Mouse (Mus musculus): Measurements from ENCODE around the gene Cyp20a1. TPM values are rescaled to one million over a fixed set of nuclear protein-coding genes. Genes with fewer than 3 reads are reported as not detected.

The Cyp20a1 gene
- 10 to 100 TPM; 25.7 to 31.5 TPM for total RNA-seq (2021)
- long read RNA-seq, experiment 1, transcript Cyp20a1-201 (13 exons, 2,223 nt) = major isoform, 9 of 10 reads
- long read RNA-seq, experiment 1, partial matches to known transcripts = 0 of 10 reads
- long read RNA-seq, experiment 1, other reads (novel, unspliced or antisense) = 1 of 10 reads
- long read RNA-seq, experiment 2, transcript Cyp20a1-201 (13 exons, 2,223 nt) = major isoform, 23 of 31 reads
- long read RNA-seq, experiment 2, partial matches to known transcripts = 0 of 31 reads
- long read RNA-seq, experiment 2, other reads (novel, unspliced or antisense) = 4 of 31 reads

DNA sequence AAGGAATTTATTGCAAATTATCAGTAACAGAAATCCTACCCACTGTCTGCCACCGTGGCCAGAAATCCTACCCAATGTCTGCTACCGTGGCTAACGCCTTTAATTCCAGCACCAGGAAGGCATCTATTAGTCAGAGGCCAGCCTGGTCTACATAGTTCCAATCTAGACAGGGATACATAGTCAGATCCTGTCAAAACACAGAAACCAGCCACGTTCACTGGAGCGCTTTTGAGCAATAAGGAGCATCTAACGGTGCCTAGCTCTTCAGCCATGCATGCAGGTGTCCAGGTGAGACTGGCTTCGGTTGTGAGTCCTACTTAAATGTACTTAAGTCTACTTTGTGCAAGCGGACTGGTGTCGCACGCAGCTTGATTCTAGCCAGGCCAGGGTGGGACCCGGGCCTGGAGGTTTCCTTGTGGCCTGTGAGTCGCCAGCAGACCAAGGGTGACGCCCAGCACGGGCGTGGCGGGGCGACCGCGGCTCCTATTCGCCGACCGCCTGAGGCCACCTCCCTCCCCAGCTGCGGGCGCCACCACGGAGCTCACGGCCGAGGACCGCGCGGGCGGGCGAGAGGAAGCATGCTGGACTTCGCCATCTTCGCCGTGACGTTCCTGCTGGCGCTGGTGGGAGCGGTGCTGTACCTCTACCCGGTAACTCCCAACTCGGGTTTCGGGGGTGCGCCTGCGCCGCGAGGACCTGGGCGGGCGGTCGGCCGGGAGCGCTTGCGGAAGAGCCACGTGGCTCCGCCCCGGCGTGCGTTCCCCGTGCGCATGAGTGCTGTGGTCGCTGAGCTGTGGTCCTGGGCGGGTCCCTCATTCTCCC is at the start of gene Cyp20a1:
Gene Cyp20a1, plus strand, starts transcription at position 516 of the 822 bp plus-strand sequence.
- DNase-seq (ENCODE audit: low spot score in 2 of 2) = peak; percentile 78 to 79

DNA sequence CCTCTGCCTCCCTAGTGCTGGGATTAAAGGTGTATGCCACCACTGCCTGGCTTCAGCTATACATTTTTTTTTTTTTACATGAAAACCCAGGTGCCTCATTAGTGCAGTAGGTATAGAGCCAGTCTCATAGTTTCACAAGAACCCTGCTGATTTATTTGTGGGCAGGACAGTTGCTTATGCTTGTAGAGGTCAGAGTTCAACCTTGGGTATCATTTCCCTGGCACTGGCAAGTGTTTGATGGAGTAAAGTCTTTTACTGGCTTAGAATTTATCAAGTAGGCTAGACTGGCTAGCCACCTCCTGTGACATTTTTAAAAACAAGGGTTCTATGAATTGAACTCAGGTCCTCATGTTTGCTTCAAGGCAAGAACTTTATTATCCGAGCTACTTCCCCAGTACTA is 49.2 kb upstream of the Cyp20a1 start:
- no peak for DNase-seq (ENCODE audit: low spot score in 2 of 2)

DNA sequence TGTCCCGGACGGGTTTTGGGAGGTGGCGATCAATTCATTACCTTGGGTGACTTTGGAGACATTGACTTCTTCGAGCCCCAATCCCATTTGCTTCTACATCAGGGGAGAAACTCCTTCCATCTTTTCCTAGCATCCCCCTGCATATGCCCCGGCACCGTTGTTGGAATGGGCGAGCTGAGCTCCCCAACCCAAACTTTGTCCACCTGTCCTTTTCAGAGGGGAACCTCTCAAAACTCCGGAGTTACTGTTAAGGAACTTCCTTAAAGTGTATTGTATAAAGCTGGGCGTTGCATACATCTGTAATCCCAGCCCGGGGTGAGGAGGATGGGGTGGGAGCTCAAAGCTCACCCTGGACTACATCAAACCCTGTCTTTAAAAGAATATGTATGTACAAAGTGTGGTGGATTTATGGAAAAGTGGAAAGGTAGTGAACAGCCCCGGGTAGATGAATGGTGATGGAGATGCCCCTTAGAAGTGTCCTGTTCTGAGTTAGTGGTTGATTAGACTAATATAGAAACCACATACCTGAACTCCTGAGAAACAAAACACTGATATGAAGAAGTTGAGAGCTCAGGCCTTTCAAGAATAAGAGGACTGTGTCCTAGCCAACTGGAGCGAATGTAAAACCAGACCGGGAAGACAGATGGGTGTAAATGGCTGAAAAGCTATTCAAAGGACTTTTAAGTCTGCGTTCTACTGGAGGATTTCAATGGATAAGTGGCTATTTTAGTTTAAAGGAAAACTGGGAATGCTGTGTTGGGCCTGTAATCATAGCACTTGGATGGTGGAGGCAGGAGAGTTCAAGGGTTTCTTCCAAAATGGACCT is 720 bp downstream of the Cyp20a1 start:
- no peak for DNase-seq (ENCODE audit: low spot score in 2 of 2)

DNA sequence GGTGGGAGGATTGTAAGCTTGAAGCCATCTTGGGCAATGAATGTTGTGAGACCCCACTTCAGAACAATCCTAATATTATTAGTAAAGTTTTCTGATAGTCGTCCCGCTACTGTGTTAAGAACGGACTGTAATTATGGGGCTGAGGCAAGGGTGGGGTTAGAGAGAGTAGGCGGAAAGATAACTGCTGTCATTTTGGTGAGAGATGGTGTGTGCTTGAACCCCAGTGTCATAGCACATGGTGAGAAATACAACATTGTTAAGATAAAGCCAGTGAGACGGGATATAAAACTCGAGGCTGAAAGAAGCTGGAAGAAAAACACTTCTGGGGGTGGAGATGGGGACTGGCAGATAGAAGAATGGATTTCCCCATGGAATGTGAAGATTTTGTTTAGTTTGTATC is 1.5 kb downstream of the Cyp20a1 start:
- no peak for DNase-seq (ENCODE audit: low spot score in 2 of 2)

DNA sequence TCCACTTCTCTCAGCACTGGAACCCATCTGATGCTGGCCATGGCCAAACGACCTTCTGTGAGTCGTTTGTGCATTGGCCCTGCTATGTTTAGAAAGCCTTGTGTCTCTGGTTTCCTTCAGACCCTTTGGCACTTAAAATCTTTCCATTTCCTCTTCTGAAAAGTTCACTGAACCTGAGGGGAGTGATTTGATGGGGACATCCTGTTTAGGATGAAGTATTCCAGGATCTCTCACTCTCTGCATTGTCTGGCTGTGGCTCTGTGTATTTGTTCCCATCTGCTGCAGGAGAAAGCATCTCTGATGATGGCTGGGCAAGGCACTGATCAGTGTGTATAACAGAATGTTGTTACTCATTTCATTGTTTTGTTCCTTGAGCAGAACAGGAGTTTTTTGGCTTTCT is 2.6 kb downstream of the Cyp20a1 start:
- DNase-seq (ENCODE audit: low spot score in 2 of 2) = no peak

DNA sequence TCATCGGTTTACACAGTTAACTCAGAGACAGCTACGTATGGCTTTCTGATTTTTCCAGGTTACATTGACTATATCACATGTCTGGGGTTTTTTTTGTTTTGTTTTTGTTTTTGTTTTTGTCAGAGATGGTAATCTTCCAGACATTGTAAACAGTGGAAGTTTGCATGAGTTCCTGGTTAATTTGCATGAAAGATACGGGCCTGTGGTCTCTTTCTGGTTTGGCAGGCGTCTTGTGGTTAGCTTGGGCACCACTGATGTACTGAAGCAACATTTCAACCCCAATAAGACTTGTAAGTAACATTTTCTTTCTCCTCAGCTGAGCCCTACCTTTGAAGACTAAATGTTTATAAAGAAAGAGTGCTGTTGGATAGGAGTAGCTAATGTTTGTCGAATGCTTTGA is 9.7 kb downstream of the Cyp20a1 start:
- no peak for DNase-seq (ENCODE audit: low spot score in 2 of 2)

DNA sequence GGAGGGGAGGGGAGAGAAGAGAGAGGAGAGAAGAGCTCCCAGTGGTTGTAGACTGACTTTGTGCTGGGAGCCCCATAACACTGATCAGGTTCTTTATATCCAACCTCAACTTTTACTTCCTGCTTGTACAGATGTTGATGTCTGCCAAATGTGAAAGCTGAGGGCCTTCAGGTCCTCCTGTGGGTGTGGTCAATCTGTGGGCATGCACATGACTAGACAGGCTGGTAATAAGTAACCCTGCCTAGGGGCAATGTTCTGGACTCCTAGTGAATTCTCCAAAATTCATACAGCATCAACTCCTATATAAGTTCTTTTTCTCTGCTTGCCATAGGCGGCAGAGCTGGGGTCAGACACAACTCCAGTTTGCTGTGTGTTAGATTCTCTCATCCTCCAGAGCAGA is 18.5 kb downstream of the Cyp20a1 start:
- DNase-seq (ENCODE audit: low spot score in 2 of 2) = no peak

DNA sequence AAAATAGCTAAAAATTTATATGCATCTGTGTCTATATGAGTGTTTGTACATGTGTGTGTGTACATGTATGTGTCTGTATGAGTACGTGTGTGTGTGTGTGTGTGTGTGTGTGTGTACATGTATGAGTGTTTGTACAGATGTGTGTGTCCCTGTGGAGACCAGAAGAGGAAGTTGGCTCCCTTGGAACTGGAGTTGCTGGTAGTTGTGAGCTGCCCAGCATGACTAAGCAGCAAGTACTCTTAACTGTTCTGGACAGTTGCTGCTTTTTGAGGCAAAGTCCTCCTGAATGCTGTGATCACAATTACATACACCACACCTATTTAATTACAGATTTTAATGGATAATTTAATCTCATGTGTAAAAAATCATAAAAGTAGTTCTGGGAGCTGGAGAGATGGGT is 33.4 kb downstream of the Cyp20a1 start:
- no peak for DNase-seq (ENCODE audit: low spot score in 2 of 2)

DNA sequence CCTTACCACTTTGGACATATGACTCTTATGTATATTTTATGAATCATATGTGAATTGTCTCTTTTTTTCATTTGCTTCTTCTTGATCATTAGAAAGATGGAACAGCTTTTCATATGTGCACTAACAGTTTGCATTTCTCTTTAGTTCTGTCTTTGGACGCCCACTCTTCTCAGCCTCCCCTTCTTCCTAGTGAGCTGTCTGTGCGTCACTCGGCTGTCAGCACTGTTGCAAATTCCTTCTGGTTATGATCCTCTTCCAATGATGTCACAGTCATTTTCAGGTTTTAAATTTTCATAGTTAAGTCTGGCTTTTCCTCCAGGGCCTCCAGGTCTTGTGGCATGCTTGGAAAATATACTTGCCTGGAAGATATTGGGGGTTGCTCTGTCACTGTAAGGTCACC is 38.8 kb downstream of the Cyp20a1 start:
- DNase-seq (ENCODE audit: low spot score in 2 of 2) = no peak

DNA sequence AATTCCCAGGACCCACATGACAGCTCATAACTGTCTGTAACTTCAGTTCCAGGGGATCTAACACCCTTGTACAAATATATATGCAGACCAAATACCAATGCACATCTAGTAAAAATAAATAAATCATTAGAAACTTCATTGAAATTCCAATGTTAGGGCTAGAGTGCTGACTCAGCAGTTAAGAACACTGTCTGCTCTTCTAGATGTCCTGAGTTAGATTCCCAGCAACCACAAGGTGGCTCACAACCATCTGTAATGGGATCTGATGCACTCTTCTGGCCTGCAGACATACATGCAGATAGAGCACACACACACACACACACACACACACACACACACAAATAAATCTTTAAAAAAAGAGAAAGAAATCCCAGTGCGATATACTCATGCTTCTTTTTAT is 61.7 kb downstream of the Cyp20a1 start:
- DNase-seq (ENCODE audit: low spot score in 2 of 2) = no peak

DNA sequence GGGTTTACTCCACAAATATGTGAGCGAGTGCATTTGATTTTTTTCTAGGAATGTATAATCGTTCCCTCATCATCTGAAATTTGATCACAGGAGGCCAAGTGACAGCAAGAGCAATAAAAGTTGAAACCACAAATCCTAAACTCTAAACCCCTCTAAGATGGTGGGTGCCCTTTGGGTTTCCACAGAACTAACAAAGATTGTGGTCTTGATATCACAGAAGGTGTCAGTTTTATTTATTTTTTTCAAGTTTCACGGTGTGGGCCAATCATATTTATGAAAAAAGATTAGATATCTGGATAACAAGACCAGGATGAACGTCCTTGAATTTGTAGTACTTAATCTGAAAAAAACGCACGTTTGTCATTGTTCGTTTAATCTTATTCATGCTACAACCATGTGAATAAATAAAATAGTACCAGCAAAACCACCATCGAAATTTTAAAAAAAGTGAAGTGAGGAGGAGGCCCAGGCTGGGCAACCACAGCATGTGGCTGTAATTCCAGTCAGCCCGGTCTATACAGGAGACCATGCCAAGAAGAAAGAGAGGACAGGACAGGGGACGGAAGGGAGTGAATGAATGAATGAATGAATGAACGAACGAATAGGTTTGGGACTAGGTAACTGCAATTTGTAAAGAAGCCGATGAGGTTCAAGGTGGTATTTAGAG is 65.5 kb downstream of the Cyp20a1 start:
- DNase-seq (ENCODE audit: low spot score in 2 of 2) = no peak

DNA sequence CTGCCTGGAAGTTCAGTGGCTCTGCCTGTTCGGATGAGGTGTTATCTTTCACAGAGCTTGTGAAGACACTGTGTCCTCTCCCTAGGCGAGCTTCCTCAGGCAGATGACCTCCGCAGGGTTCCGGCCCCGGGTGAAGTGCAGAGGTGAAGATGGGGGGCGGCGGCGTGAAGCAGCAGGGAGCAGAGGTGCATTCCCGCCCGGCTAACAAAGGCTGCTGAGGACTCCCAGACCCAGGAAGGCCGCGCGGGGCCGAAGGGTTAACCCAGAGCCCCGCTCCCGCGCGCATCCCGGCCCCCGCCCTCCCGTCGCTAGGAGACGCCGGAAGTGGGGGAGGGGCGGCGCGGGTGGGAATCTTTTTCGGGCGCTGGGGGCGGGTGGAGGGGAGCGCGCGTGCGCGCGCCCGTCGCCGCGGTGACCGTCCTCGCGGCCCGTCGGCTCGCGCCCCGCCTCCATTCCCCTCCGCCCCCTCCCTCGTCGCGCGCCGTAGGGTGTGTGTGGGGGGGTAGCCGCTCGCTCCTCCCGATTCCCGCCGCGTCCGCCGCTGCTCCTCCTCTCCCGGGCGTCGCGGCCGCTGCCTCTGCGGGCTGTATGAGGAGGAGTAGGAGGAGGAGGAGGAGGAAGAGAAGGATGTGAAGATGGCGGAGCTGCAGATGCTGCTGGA is 66.2 kb downstream of the Cyp20a1 start, which contains the start of gene Abi2:
Gene Abi2, plus strand, starts transcription at position 452 of the 661 bp plus-strand sequence.
- DNase-seq (ENCODE audit: low spot score in 2 of 2) = peak; percentile 78 to 84

DNA sequence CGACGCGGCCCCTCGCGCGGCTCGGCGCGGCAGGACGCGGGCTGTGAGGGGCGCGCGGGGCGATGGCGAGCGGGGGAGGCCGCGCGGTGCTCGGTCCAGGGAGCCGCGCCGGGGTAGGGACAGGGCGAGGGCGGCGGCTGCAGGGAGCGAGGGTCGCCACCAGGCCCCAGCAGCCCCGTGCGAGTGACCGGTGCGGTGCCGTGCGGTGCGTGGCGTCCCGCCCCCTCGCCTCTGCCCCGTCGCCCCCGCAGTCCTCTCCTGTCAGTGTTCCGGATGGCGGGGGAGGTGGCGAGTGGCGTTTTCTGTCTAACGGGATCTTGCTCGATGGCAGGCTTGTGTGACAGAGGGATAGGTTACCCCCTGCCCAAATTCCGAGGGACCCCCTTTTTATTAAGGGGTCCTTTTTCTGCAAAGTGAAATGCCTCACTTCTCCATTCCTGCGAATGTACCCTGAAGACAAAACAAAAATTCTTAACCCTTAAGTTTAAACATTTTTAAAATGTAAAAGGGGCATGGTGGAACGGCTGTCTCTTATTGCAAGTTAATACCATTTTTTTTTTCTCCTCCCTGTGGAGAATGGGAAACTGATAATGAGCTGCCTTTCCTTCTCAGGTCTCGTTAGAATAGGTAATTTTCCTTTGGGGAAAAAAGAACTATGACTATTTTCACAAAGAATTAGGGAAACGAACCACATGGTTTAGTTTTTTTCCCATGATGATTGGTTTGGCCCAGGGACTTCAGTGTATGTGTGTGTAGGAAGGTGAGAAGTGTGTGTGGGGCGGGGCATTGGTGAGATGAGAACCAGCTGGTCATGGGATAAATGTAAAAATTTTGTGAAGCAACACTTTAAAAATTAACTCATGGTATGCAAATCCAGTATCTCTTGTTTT is 67.0 kb downstream of the Cyp20a1 start:
- peak; percentile 3 to 6 for DNase-seq (ENCODE audit: low spot score in 2 of 2)

DNA sequence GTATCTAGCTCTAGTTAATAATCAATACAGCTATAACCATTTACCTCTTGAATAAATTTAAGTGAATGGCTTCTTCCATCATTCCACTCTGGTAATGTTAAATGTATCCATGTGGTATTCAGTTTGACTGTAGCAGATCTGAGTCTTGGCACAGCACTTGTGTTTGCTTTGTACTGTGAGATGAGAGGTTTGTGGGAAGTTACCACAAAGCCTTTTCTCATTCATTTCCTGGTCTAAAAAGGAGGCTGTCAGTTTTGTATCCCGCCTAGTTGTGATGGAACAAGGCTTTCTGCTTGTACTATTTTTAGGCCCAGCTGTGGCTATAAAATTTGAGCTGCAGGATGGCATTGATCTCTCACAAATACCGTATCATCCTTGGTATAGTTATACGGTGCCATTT is 73.6 kb downstream of the Cyp20a1 start:
- no peak for DNase-seq (ENCODE audit: low spot score in 2 of 2)

DNA sequence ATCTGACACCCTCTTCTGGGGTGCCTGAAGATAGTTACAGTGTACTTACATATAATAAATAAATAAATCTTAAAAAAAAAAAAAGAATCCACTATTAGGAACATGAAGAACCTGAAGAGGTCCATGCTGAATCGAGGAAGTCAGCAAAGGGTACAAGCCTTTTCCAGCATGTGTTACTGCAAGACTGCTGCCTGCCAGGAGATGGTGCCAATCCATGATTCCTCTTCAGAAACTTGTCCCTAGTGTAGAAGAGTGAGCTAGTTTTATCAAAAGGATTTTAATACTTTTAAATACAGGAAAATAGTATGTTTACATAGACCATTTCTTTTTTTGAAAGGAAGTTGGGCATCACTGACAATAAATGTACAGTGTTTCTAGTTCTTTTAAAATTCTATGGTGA is 80.8 kb downstream of the Cyp20a1 start:
- DNase-seq (ENCODE audit: low spot score in 2 of 2) = no peak

DNA sequence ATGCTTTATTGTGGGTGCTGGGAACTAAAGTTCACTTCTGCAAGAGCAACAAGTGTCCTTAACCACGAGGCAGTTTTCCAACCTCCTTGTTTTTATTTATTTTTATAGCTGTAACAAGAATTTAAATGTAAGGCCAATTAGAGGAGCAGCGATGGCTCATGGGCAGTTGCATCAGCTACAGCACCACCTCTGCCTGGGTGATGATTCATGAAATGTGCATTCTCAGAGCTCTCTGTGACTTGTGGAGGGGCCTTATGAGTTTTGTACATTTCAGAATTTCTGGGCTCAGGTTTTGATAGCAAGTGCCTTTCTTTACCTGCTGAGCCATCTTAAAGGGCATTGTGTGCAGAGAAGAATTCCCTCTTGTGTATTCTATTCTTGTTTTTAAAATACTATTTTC is 85.2 kb downstream of the Cyp20a1 start:
- no peak for DNase-seq (ENCODE audit: low spot score in 2 of 2)

DNA sequence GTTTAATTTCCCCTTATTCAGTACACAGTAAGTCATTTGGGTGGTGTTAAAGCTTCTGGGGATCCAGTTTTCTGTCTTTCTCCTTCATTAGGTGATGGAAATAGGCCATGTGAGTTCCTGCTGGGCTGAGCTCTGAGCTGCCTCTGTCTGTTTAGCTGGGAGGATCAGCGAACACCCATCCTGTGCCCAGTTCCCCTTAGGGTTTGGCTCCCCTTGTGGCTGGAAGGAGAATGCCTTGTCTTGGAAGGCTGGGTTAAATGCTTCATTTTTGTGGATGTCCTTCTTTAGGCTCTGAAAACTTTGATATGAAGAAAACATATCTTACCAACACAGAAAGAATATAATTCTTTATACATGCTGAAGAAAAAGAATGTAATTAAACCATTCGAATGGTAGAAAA is 85.8 kb downstream of the Cyp20a1 start:
- no peak for DNase-seq (ENCODE audit: low spot score in 2 of 2)

DNA sequence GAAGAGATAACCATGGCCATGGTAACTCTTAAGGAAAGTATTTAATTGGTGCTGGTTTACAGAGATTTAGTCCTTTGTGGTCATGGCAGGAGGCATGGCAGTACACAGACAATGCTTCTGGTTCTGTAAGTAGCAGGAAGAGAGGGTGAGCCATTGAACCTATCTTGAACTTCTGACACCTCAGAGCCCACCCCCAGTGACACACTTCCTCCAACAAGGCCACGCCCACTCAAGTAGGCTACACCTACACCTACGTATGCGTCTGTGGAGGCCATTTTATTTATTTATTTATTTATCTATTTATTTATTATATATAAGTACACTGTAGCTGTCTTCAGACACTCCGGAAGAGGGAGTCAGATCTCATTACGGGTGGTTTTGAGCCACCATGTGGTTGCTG is 88.4 kb downstream of the Cyp20a1 start:
- DNase-seq (ENCODE audit: low spot score in 2 of 2) = no peak

DNA sequence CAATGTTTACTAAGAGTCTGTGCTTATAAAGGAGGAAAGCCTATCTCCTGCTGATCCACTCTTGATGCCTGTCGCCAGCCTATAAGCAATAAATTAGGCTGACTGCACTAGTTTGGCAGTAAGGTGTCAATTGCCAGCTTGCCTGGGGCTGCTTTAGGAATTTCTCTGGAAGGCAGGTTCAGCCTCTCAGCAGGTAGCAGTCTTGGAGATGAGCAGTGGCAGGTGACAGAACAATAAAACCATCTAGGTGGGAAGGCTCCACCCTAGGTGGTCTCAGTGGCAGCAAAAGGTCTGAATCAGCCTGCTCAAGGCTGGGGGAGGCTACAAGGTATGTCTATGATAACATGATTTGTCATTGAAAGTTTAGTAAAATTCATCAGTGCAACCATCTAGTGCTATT is 89.4 kb downstream of the Cyp20a1 start:
- no peak for DNase-seq (ENCODE audit: low spot score in 2 of 2)
